In genomic region chr16:96159794-96160346, GRCm38 (mm10) we compare ENCODE assay signal across 9 mouse cellular contexts. TPM values are rescaled to one million over a fixed set of nuclear protein-coding genes. Genes with fewer than 3 reads are reported as not detected.
A peak's percentile ranks its signal among the peaks of the same experiment; 100 is the strongest.
DNase-seq lines count a peak whose midpoint lies in the region; ATAC-seq and TF ChIP-seq lines count a peak whose summit lies in the region.
"Had no signal": no experiment of that assay in that cellular context is flagged by ENCODE, and none has a peak within 500 bp of the region (broad histone marks: within the 10 kb centered on the region; RNA-seq: fewer than 3 reads in every experiment).

No protein-coding gene starts in this region.

- WGBS in heart, embryonic 10.5 days: 82% methylated on average over 20 of the region's 20 CpGs
- whole genome bisulfite sequencing in limb, embryonic 14.5 days: 73% methylated on average over 20 of the region's 20 CpGs

- H3K4me3 ChIP-seq in heart, embryonic 10.5 days: peak overlapping the region; percentile 80
- peak overlapping the region; percentile 58 for H3K4me3 ChIP-seq in limb, embryonic 14.5 days (replicated peaks; ENCODE audit: low read length)

- DNase-seq in heart, embryonic 10.5 days (ENCODE audit: low spot score): peak; percentile 73
- DNase-seq in heart, adult 11 months: no peak
- peak; percentile 22 for DNase-seq in thymus, postnatal 4 days
- no peak for DNase-seq in thymus, postnatal 36 days
- DNase-seq in limb, embryonic 14.5 days (ENCODE audit: low spot score): no peak
- no peak for DNase-seq in adrenal gland, postnatal 36 days
- DNase-seq in left cerebral cortex, postnatal 36 days (ENCODE audit: low spot score in 2 of 2): no peak

- peak overlapping the region; percentile 99 for H3K27ac ChIP-seq in heart, embryonic 10.5 days
- H3K27ac ChIP-seq in limb, embryonic 14.5 days (replicated peaks; ENCODE audit: low read depth, low read length): peak overlapping the region; percentile 89

- peaks cover 25% of the 10 kb centered on the region for H3K4me1 ChIP-seq in heart, embryonic 10.5 days
- peaks cover 7% of the 10 kb centered on the region for H3K4me1 ChIP-seq in limb, embryonic 14.5 days (ENCODE audit: control insufficient read depth, insufficient read depth, low read length)

- no peak for ATAC-seq in limb, embryonic 14.5 days (ENCODE audit: low FRiP score, low read depth)
- ATAC-seq in inflammation-experienced regulatory T-cells, adult 6 months: no peak

- H3K4me2 ChIP-seq in limb, embryonic 14.5 days (replicated peaks; ENCODE audit: low read depth, low read length, severe bottlenecking): peak overlapping the region; percentile 97

- peak overlapping the region; percentile 93 for H3K9ac ChIP-seq in limb, embryonic 14.5 days (ENCODE audit: low read depth, low read length, severe bottlenecking)

- H3K36me3 ChIP-seq in heart, embryonic 10.5 days: peaks cover 21% of the 10 kb centered on the region; the same call in 1 of the 2 replicates
- peaks cover 3% of the 10 kb centered on the region; the same call in 1 of the 2 replicates for H3K36me3 ChIP-seq in limb, embryonic 14.5 days (ENCODE audit: control insufficient read depth, insufficient read depth, low read length)

- intact Hi-C loops in left cerebral cortex, postnatal 36 days (cut with DNase I): loop anchor here (5.0 to 10.0 kb wide), 2 partner anchors 32 to 115 kb away; partner anchors contain the start of gene Lca5l

- no peak for TF ChIP-seq POLR2A in limb, embryonic 14.5 days (IDR thresholded peaks at IDR 0.05; ENCODE audit: borderline replicate concordance, extremely low read depth, insufficient read depth, insufficient read length)

- H3K27me3 ChIP-seq in heart, embryonic 10.5 days (ENCODE audit: insufficient read depth, poor library complexity, severe bottlenecking): no peaks in the 10 kb centered on the region
- H3K27me3 ChIP-seq in limb, embryonic 14.5 days (ENCODE audit: control insufficient read depth, insufficient read depth, low read length): no peaks in the 10 kb centered on the region

- H3K9me3 ChIP-seq in heart, embryonic 10.5 days: no peaks in the 10 kb centered on the region
- H3K9me3 ChIP-seq in limb, embryonic 14.5 days (ENCODE audit: control insufficient read depth, low read length): no peaks in the 10 kb centered on the region

RNA-seq across cellular contexts. Expression of gene Wrb, which starts 14.7 kb away (rescaled TPM):
- polyA plus RNA-seq in heart, embryonic 10.5 days (2016; fragmentation: Nextera tagmentation; extraction: Ambion mirVana): 94.3 and 111 TPM in 2 replicates
- 54.7 and 58.6 TPM in 2 replicates for polyA plus RNA-seq in limb, embryonic 14.5 days (2012; rRNA removed)
- 52.9 and 53.9 TPM in 2 replicates for polyA plus RNA-seq in limb, embryonic 14.5 days (2014; fragmentation: Nextera tagmentation; extraction: Ambion mirVana)
- total RNA-seq in adrenal gland, postnatal 36 days (2021): 10 to 100 TPM; 29.2 to 39.2 TPM
- 10 to 100 TPM; 11.3 to 23.6 (median 18.2) TPM for polyA plus RNA-seq in inflammation-experienced regulatory T-cells, adult 6 months (2017; shearing (Covaris generic))
- total RNA-seq in left cerebral cortex, postnatal 36 days (2021): 10 to 100 TPM; 67.9 to 69.4 TPM

RNA-seq across cellular contexts. Expression of gene Lca5l, which starts 32.2 kb away (rescaled TPM):
- 1.3 TPM in 2 replicates for polyA plus RNA-seq in heart, embryonic 10.5 days (2016; fragmentation: Nextera tagmentation; extraction: Ambion mirVana)
- 1.2 and 1.4 TPM in 2 replicates for polyA plus RNA-seq in limb, embryonic 14.5 days (2012; rRNA removed)
- 1.7 TPM in 2 replicates for polyA plus RNA-seq in limb, embryonic 14.5 days (2014; fragmentation: Nextera tagmentation; extraction: Ambion mirVana)
- total RNA-seq in adrenal gland, postnatal 36 days (2021): 1 to 10 TPM; 1.3 to 1.5 TPM
- not detected for polyA plus RNA-seq in inflammation-experienced regulatory T-cells, adult 6 months (2017; shearing (Covaris generic))
- 1 to 10 TPM; 1.2 to 2.4 TPM for total RNA-seq in left cerebral cortex, postnatal 36 days (2021)
- polyA plus RNA-seq: G1E had no signal

RNA-seq across cellular contexts. Expression of gene Hmgn1, which starts 32.3 kb away (rescaled TPM):
- polyA plus RNA-seq in heart, embryonic 10.5 days (2016; fragmentation: Nextera tagmentation; extraction: Ambion mirVana): 554 and 714 TPM in 2 replicates
- polyA plus RNA-seq in limb, embryonic 14.5 days (2012; rRNA removed): 283 and 371 TPM in 2 replicates
- 661 and 673 TPM in 2 replicates for polyA plus RNA-seq in limb, embryonic 14.5 days (2014; fragmentation: Nextera tagmentation; extraction: Ambion mirVana)
- total RNA-seq in adrenal gland, postnatal 36 days (2021): 100 to 1,000 TPM; 231 to 239 TPM
- polyA plus RNA-seq in inflammation-experienced regulatory T-cells, adult 6 months (2017; shearing (Covaris generic)): 10 to 100 TPM; 57.3 to 89.3 (median 57.4) TPM
- 10 to 100 TPM; 56.2 to 58.2 TPM for total RNA-seq in left cerebral cortex, postnatal 36 days (2021)

RNA-seq across cellular contexts. Expression of gene Sh3bgr, which starts 40.4 kb away (rescaled TPM):
- polyA plus RNA-seq in heart, embryonic 10.5 days (2016; fragmentation: Nextera tagmentation; extraction: Ambion mirVana): 465 and 713 TPM in 2 replicates
- polyA plus RNA-seq in limb, embryonic 14.5 days (2012; rRNA removed): 9.2 and 14.9 TPM in 2 replicates
- 7.7 and 13.0 TPM in 2 replicates for polyA plus RNA-seq in limb, embryonic 14.5 days (2014; fragmentation: Nextera tagmentation; extraction: Ambion mirVana)
- total RNA-seq in adrenal gland, postnatal 36 days (2021): 10 to 100 TPM; 32.6 to 34.1 TPM
- polyA plus RNA-seq in inflammation-experienced regulatory T-cells, adult 6 months (2017; shearing (Covaris generic)): not detected
- 1 to 10 TPM; 1.2 to 2.7 TPM for total RNA-seq in left cerebral cortex, postnatal 36 days (2021)
- total RNA-seq: G1E had no signal
- polyA plus RNA-seq: G1E had no signal

Comparison
In these comparisons a context has a peak if more than half of its experiments do, and no peak if none do; other contexts are left out.
1. DNase-seq: peak in heart, embryonic 10.5 days (single experiment) and thymus, postnatal 4 days (single experiment); none in heart, adult 11 months (single experiment), thymus, postnatal 36 days (0 of 2), limb, embryonic 14.5 days (single experiment), adrenal gland, postnatal 36 days (0 of 2) and left cerebral cortex, postnatal 36 days (0 of 2).